Mouse (Mus musculus) liver, embryonic 15.5 days (tissue): ENCODE data around the gene Gsta4. TPM values are rescaled to one million over a fixed set of nuclear protein-coding genes. Genes with fewer than 3 reads are reported as not detected.
"Not testable (repeated sequence)": the region's sequence is repeated elsewhere in the genome, so short reads cannot be mapped to it uniquely, and the experiment has no call there.

ENCODE experiments used
- ATAC-seq: fragments of 200-750 bp; cut with Nextera tagmentation; 2 replicates; pipeline ENCODE4 v1.8.0; 2017; ENCODE audit warnings: moderate number of reproducible peaks, mild to moderate bottlenecking, moderate library complexity; ENCODE audit not compliant: insufficient read depth
- H3K27ac ChIP-seq: fragments of 300-500 bp; sonication (generic); replicated peaks from 2 replicates; pipeline ENCODE4 v1.5.1; 2015; ENCODE audit warnings: mild to moderate bottlenecking, inconsistent platforms
- H3K27me3 ChIP-seq: fragments of 300-500 bp; sonication (generic); 2 replicates; pipeline ENCODE4 v1.6.1; 2015; ENCODE audit warnings: mild to moderate bottlenecking, inconsistent platforms
- H3K36me3 ChIP-seq: fragments of 300-500 bp; sonication (generic); replicated peaks from 2 replicates; pipeline ENCODE4 v1.6.1; 2015; ENCODE audit warnings: moderate library complexity, mild to moderate bottlenecking, inconsistent platforms
- H3K4me1 ChIP-seq: fragments of 300-500 bp; sonication (generic); replicated peaks from 2 replicates; pipeline ENCODE4 v1.6.1; 2015; ENCODE audit warnings: inconsistent platforms
- H3K4me2 ChIP-seq: fragments of 300-500 bp; sonication (generic); 2 replicates; pipeline ENCODE4 v1.6.1; 2015; ENCODE audit warnings: moderate library complexity, mild to moderate bottlenecking, inconsistent platforms
- H3K4me3 ChIP-seq: fragments of 300-500 bp; sonication (generic); replicated peaks from 2 replicates; pipeline ENCODE4 v1.5.1; 2015; ENCODE audit warnings: mild to moderate bottlenecking, inconsistent platforms
- H3K9ac ChIP-seq: fragments of 300-500 bp; sonication (generic); 2 replicates; pipeline ENCODE4 v1.6.1; 2015; ENCODE audit warnings: moderate library complexity, mild to moderate bottlenecking, inconsistent platforms
- H3K9me3 ChIP-seq: fragments of 300-500 bp; sonication (generic); replicated peaks from 2 replicates; pipeline ENCODE4 v1.6.1; 2016; ENCODE audit warnings: inconsistent platforms
- WGBS: fragments of 180-500 bp; shearing (Covaris S2); methylation state at CpG from one replicate; pipeline ENCODE4 v1.1.7; 2015; ENCODE audit warnings: mixed read lengths; ENCODE audit not compliant: insufficient replicate concordance; 5-methylcytosine and 5-hydroxymethylcytosine counted together
- polyA plus RNA-seq: library from polyadenylated mRNA; unstranded; fragments of >200 nt; fragmentation: Nextera tagmentation; extraction: Ambion mirVana; gene quantifications from 2 replicates; pipeline ENCODE4 v1.2.1, GENCODE M21; 2015

The Gsta4 gene
- polyA plus RNA-seq = 36.2 and 38.3 TPM in 2 replicates

- H3K9ac ChIP-seq, ATAC-seq, H3K36me3 ChIP-seq, H3K27ac ChIP-seq, H3K9me3 ChIP-seq, H3K4me2 ChIP-seq, H3K27me3 ChIP-seq, H3K4me3 ChIP-seq: not testable (repeated sequence)
- H3K4me1 ChIP-seq = peaks cover 11% of the 10 kb centered on the region
- WGBS = 65% methylated on average over 4 of the region's 7 CpGs
Measured at GRCm38 (mm10) chr9:78182474-78182873, at the start of gene Gsta4. Gene Gsta4, plus strand, starts transcription at chr9:78182774.

DNA sequence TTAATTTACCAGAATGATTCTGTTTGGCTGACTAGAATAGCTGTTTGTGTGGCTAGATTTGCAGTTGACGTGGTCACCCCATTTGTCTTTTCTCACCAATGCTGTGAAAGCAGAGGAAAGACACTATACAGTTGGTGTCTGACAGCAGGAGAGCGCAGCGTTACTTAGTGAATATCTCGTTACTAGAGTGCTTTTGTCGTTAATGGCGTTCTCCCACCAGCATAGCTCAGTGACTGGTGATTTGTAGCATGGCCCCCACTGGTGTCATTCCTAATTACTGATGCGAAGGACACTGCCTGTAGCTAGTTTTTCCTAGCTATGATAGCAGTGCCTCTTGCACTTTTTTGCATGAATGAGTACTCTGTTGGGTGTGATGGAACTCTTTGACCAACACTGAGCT, 46.9 kb upstream of the Gsta4 start:
- Histone ChIP-seq H3K4me3 (no peak overlapping the region), H3K4me2 (no peak overlapping the region), H3K9ac (no peak overlapping the region), H3K27ac (no peak overlapping the region), H3K27me3 (no peaks in the 10 kb centered on the region), H3K4me1 (no peaks in the 10 kb centered on the region), H3K36me3 (peaks cover 12% of the 10 kb centered on the region), H3K9me3 (no peaks in the 10 kb centered on the region)
- ATAC-seq = no peak
- WGBS = 79% methylated on average over 7 of the region's 7 CpGs

DNA sequence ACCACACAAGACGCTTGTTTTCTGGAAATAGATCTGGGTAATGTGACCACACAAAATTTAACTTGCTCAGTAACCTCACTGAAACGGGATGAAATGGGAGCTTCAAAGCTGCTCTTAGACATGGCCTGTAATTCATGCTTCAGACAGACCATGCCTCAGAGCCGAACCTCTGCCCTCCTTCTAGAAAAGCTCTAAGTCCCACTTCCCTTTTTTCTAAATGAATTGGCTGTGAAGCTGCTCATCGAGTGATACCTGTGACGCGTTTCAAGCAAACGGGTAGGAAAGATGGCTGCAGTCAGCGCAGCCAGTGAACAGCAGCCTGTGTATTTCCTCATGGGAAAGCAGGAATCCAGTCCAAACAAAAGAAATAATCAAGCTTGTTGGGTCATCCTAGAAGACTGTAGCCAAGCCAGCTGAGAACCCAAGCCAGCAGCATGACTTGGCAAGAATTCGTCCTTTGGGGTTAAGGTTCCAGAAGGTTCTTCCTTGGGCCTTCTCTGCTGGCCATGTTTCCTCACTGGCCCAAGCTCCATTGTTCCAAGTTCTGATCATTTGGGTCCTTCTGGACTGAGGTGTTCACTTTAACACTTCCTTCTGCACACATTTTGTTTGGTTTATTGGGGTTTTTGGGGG, 44.4 kb upstream of the Gsta4 start:
- peaks cover 19% of the 10 kb centered on the region for H3K36me3 ChIP-seq
- H3K4me2 ChIP-seq = no peak overlapping the region
- 71% methylated on average over 9 of the region's 9 CpGs for WGBS
- H3K27me3 ChIP-seq = no peaks in the 10 kb centered on the region
- H3K9me3 ChIP-seq = no peaks in the 10 kb centered on the region
- no peak overlapping the region for H3K4me3 ChIP-seq
- H3K27ac ChIP-seq = no peak overlapping the region
- no peak for ATAC-seq
- no peak overlapping the region for H3K9ac ChIP-seq
- H3K4me1 ChIP-seq = no peaks in the 10 kb centered on the region

DNA sequence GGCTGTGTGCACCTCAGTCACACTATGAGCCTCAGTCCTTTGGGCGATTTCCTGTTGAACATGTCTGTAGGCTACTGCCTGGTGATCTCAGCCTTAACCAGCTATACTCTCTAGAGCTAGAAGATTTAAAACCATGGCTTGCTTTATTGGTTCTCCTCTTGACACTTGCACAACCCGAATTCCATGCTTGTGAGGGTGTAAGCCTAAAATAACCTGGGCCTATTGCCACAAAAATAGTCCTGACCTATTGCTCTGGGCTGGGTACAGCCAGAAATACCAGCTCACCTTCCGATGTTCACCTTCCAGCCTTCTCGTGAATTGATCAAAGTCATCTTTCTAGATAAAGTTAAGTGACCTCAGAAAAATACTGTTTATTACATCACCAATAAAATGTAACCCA, 43.1 kb upstream of the Gsta4 start:
- H3K9me3 ChIP-seq = no peaks in the 10 kb centered on the region
- H3K4me3 ChIP-seq = no peak overlapping the region
- H3K4me1 ChIP-seq = no peaks in the 10 kb centered on the region
- WGBS = 59% methylated on average over 4 of the region's 4 CpGs
- ATAC-seq = no peak
- no peak overlapping the region for H3K9ac ChIP-seq
- H3K4me2 ChIP-seq = no peak overlapping the region
- no peak overlapping the region for H3K27ac ChIP-seq
- no peaks in the 10 kb centered on the region for H3K27me3 ChIP-seq
- peaks cover 27% of the 10 kb centered on the region for H3K36me3 ChIP-seq

GRCm38 (mm10) chr9:78146099-78146498, 36.5 kb upstream of the Gsta4 start:
- Histone ChIP-seq H3K4me1 (no peaks in the 10 kb centered on the region), H3K36me3 (peaks cover 23% of the 10 kb centered on the region), H3K9ac (no peak overlapping the region), H3K27me3 (no peaks in the 10 kb centered on the region), H3K27ac (no peak overlapping the region), H3K9me3 (no peaks in the 10 kb centered on the region), H3K4me2 (no peak overlapping the region), H3K4me3 (no peak overlapping the region)
- 64% methylated on average over 4 of the region's 4 CpGs for WGBS
- ATAC-seq = no peak

DNA sequence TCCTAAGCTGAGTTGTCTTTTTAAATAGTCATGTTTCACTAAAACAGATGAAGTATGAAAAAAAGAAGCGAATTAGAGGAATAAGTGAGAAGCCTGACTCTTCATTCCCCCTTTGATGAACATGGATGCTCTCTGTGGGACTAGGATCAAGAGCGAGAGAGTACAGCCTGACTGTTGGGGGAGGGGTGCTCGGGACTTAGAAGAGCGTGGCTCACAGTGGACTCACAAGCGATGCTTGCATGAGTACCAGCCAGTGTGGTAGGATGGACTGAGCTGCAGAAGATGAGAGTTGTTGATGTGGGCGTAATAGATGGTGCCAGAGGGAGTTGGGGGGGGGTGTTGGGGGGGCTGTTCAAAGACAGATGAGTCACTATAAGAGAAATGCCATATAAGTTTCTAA, 35.9 kb upstream of the Gsta4 start:
- no peak overlapping the region for H3K27ac ChIP-seq
- H3K9me3 ChIP-seq = no peaks in the 10 kb centered on the region
- H3K4me2 ChIP-seq = no peak overlapping the region
- no peak overlapping the region for H3K4me3 ChIP-seq
- no peak overlapping the region for H3K9ac ChIP-seq
- no peaks in the 10 kb centered on the region for H3K4me1 ChIP-seq
- no peaks in the 10 kb centered on the region for H3K27me3 ChIP-seq
- H3K36me3 ChIP-seq = peaks cover 21% of the 10 kb centered on the region
- 76% methylated on average over 6 of the region's 6 CpGs for WGBS
- no peak for ATAC-seq

DNA sequence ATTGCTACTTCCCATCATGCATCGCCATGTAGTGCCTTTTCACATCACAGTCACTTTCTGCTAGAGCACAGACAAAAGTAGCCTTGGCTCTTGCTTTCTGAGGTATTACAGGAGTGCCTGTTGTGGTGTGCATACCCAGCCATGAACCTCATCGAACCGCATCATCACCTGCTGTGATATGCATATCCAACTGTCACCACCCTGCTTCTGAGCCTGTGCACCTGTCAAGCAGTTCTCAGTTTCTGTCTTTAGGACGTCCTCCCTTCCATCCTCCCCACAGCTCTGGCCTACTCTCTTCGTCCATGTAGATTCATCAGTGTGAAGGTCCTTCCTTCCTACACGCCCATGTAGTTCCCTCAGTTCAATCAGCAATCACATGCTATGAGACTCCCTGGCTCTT, 34.4 kb upstream of the Gsta4 start:
- Histone ChIP-seq H3K9me3 (no peaks in the 10 kb centered on the region), H3K9ac (no peak overlapping the region), H3K27me3 (no peaks in the 10 kb centered on the region), H3K4me3 (no peak overlapping the region), H3K4me1 (no peaks in the 10 kb centered on the region), H3K4me2 (no peak overlapping the region), H3K36me3 (peaks cover 10% of the 10 kb centered on the region; the same call in 1 of the 2 replicates), H3K27ac (no peak overlapping the region)
- no peak for ATAC-seq
- 66% methylated on average over 6 of the region's 6 CpGs for WGBS

DNA sequence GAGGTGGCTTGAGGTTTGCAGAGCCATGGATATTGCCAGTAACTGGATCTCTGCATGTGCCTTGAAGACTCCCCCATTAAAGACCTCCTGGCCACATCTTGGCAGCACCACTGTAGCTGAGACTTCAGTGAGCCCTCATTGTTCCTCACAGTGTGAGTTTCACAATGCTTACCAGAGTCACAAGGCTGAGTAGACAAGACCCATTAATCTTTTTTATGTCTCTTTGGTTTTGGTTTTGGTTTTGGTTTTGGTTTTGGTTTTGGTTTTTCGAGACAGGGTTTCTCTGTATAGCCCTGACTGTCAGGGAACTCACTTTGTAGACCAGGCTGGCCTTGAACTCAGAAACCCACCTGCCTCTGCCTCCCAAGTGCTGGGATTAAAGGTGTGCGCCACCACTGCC, 32.8 kb upstream of the Gsta4 start:
- WGBS = 63% methylated on average over 2 of the region's 2 CpGs
- H3K9ac ChIP-seq, H3K27me3 ChIP-seq, H3K4me2 ChIP-seq, H3K9me3 ChIP-seq, H3K27ac ChIP-seq, H3K4me3 ChIP-seq, H3K36me3 ChIP-seq, ATAC-seq, H3K4me1 ChIP-seq: not testable (repeated sequence)

GRCm38 (mm10) chr9:78154211-78154977, 28.2 kb upstream of the Gsta4 start:
- no peak overlapping the region for H3K9ac ChIP-seq
- H3K4me2 ChIP-seq = no peak overlapping the region
- H3K4me1 ChIP-seq = no peaks in the 10 kb centered on the region
- ATAC-seq = no peak
- H3K27me3 ChIP-seq = no peaks in the 10 kb centered on the region
- WGBS = 76% methylated on average over 11 of the region's 11 CpGs
- no peak overlapping the region for H3K4me3 ChIP-seq
- H3K27ac ChIP-seq = no peak overlapping the region
- H3K36me3 ChIP-seq = peaks cover 21% of the 10 kb centered on the region
- H3K9me3 ChIP-seq = no peaks in the 10 kb centered on the region

GRCm38 (mm10) chr9:78157221-78157620, 25.4 kb upstream of the Gsta4 start:
- ATAC-seq = no peak
- WGBS = 55% methylated on average over 1 of the region's 1 CpGs

GRCm38 (mm10) chr9:78163291-78163690, 19.3 kb upstream of the Gsta4 start:
- Histone ChIP-seq H3K36me3 (peaks cover 34% of the 10 kb centered on the region), H3K27ac (no peak overlapping the region), H3K9ac (no peak overlapping the region), H3K9me3 (no peaks in the 10 kb centered on the region), H3K4me2 (no peak overlapping the region), H3K4me3 (no peak overlapping the region), H3K27me3 (no peaks in the 10 kb centered on the region), H3K4me1 (peaks cover 26% of the 10 kb centered on the region)
- no peak for ATAC-seq
- WGBS = 75% methylated on average over 10 of the region's 10 CpGs

More at GRCm38 (mm10) chr9:78157221-78157620, 25.4 kb upstream of the Gsta4 start:
- no peak overlapping the region for H3K4me3 ChIP-seq
- 0 out of 2 replicates have a peak, but pooled peaks cover under 1% of the 10 kb centered on the region for H3K4me1 ChIP-seq
- H3K36me3 ChIP-seq = peaks cover 39% of the 10 kb centered on the region
- H3K9me3 ChIP-seq = no peaks in the 10 kb centered on the region
- H3K9ac ChIP-seq = no peak overlapping the region
- no peaks in the 10 kb centered on the region for H3K27me3 ChIP-seq
- H3K4me2 ChIP-seq = no peak overlapping the region
- H3K27ac ChIP-seq = no peak overlapping the region
